Mouse (Mus musculus) activated CD4-positive, CD25-positive, alpha-beta regulatory T cell, adult 4 months (primary cell): ENCODE measurements around the gene Amdhd1. TPM values are rescaled to one million over a fixed set of nuclear protein-coding genes. Genes with fewer than 3 reads are reported as not detected.
"Not testable (repeated sequence)": the region's sequence is repeated elsewhere in the genome, so short reads cannot be mapped to it uniquely, and the experiment has no call there.

Experiments
- ATAC-seq: one replicate; pipeline ENCODE4 v1.8.0; 2017
- polyA plus RNA-seq, 2 experiments: library from polyadenylated mRNA; unstranded; fragments of 100-300 nt; shearing (Covaris generic); gene quantifications; one replicate each; pipeline ENCODE4 v1.2.1; 2017

Amdhd1 gene
- polyA plus RNA-seq = 1 to 10 TPM in 1 of 2 experiments, under 1 TPM in 1; 0.63 to 1.7 TPM

DNA sequence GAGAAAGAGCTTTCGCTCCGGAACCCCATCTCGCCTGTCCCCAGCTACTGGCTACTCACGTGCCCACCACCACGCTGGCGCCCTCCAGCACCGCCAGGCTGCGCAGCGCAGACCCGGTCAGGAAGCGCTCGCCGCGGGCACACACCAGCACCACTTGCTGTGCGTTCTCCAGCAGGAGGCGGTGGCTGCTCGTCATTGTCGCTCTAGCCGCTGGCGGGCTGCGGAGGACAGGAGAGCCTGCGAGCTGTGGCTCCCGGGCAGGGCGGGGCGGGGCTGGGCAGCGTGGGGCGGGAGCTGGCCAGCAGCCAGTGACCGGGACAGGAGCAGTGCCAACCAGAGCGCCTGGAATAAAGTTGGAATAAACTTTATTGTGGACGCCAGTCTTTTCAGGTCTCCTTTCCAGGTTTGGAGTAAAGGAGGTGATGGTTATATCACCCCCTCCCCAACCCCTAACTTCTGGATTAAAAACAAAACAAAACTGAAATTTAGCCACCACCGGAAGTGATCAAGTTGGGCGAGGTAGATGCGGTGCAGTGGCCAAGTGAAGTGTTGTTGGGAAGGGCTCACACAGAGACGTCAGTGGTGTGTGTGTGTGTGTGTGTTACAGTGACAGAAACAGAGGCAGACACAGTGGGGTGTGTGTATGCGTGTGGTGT lies at the start of gene Amdhd1:
Amdhd1 (minus strand) TSS at position 259 of the 656 bp plus-strand sequence.
- peak; percentile 82 for ATAC-seq

DNA sequence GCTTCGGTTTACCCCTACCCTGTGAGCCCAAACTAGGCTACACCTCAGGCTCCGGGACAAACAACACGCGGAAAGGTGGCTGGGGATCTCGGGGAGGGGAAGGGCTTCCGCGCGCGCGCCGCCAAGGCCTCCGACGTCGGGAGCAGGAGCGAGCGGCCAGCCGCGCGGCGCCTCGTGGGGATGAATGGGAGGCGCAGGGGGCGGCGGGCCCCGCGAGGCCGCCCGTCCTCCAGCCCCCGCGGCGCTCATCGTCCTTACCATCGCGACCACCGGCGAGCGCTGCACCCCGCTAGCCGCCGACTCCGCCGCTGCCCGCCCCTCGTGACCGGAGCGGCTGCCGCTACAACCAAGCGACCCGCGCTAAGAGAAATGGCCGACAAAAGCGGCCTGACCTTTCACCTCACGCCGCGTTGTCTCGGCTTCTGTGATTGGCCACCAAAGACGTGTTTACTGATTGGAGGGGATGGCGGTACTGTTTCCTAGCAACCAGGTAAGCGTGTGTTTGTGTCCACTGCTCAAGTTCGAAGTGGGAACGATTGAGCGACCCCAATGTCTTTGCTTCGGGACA lies 49.5 kb upstream of the Amdhd1 start, which contains the start of gene Snrpf:
Snrpf (minus strand) TSS at position 426 of the 568 bp plus-strand sequence.
- ATAC-seq = peak; percentile 76

- ATAC-seq = peak; percentile 27
These were observed 49.0 kb upstream of the Amdhd1 start for GRCm38 (mm10) chr10:93588796-93589195.

DNA sequence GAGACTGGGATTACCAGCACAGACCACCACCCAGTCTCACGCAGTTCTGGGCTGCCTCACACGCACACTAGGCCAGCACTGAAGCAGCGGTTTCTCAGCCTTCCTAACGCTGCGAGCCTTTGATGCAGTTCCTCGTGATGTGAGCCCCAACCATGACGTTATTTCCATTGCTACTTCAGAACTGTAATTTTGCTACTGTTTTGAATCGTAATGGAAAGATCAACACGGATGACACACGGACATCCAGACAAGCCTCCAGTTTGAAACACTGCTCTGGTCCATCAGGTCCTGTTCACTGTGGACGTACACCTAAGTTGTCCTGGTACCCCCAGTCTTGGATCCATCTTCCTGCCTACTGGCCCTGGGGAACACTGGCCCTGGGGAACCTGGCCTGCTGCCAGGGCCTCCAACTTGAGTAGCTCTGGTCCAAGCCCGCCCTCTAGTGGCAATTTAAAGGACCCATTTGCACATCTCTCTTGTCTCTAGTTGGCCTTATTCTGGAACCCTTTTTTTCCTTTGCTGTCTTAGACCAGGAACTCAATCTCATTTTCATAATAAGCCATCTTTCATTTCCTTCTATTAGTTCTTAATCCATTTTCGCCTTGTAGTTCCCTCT lies 37.5 kb upstream of the Amdhd1 start:
- peak; percentile 77 for ATAC-seq

- no peak for ATAC-seq
These were observed 36.1 kb upstream of the Amdhd1 start for GRCm38 (mm10) chr10:93575960-93576359.

DNA sequence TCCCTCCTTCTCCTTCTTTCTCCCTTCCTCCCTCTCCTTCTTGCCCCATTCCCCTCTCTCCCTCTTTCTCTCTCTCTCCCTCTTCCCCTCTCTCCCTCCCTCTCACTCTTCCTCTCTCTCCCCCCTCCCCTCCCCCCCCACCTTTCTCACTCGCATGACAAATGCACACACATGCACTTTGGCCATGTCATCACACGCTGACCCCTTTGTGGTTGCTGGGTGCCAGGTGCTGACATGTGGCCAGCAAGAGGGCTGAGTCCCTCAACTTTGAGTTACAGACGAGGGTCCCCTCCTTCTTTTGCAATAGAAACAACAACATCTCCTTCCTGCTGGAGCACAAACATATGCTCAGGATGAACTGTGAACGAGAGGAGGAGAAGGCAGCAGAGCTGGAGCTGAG lies 35.1 kb upstream of the Amdhd1 start:
- no peak for ATAC-seq

DNA sequence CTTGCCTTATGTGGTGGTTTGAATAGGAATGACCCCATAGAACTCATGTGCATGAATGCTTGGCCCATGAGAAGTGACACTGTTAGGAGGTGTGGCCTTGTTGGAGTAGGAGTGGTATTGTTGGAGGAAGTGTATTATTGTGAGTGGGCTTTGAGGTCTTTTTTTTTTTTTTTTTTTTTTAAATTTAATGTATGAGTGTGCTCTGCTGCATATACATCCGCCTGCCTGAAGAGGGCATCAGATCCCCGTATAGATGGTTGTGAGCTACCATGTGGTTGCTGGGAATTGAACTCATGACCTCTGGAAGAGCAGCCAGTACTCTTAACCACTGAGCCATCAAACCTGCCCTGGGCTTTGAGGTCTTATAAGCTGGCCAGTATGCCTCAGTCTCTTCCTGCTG lies 32.4 kb upstream of the Amdhd1 start:
- ATAC-seq = no peak

- ATAC-seq = no peak
These were observed 28.8 kb upstream of the Amdhd1 start for GRCm38 (mm10) chr10:93568671-93569070.

DNA sequence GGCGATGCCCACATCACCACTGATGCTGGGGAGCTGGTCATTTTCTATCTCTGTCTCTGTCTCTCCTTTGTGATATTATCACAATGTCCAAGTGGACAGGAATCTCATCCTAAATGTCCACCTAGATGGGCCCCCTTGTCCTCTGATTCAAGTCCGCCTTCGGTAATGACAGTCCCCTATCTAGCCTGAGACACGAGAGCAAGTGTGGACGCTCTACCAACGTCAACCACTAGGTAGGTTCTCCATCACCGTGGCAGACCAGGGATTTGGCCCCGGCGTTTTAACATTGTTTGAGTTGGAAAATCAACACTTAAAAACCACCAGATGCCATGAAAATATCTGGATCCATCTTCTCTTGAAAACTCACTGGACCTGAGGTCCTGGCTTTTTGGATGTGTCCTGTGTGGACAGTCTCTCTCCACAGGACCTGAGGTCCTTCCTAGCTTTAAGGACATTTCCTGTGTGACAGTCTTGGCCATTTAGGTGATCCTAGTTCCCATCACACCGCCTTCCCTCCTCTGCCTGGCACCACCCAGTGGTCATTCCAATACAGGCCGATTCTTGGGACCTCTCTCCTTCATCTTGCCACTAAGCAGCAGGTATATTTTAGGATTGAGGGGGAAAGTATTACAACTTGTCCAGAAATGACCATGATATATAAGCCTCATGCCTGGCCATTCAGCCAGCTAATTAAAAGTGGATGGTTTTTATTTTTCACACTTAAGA lies 28.2 kb upstream of the Amdhd1 start:
- ATAC-seq = no peak

DNA sequence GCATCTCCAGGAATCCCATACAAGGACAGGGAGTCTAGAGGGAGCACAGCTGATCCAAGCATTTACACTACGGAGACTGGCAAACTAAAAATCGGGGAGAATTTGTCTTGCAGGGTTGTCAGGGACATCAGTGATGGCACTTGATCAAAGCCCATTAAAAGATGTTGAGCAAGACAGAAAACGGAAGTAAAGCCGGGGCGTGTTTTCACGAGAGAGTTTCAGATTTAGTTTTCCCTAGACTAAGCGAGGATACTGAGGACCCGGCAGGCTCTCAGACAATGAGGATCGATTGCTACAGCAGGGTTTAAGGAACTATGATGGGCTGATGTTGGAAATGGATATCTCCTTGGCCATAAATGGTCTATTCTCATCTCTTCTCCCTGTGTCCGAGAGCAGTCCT lies 27.2 kb upstream of the Amdhd1 start:
- no peak for ATAC-seq

GRCm38 (mm10) chr10:93564518-93565090 lies 24.8 kb upstream of the Amdhd1 start:
- ATAC-seq = no peak

DNA sequence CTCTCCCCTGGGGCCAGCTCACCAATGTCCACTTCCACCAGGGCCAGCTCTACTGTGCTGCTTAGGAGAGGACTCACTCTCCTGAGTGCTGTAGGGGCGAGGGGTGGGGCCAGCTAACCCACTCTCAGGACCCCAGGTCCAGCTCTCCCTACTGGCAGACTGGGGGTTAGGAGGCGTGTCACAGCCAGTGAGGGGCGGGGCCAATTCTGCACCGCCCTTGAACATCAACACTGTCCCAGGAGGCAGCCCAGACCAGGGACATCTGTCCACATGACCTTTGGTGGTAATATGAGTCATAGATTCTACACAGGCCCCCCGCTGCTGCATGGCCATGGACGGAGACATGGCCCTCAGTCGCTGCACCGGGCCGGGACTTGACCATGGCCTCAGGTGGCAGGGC lies 20.0 kb upstream of the Amdhd1 start:
- no peak for ATAC-seq

DNA sequence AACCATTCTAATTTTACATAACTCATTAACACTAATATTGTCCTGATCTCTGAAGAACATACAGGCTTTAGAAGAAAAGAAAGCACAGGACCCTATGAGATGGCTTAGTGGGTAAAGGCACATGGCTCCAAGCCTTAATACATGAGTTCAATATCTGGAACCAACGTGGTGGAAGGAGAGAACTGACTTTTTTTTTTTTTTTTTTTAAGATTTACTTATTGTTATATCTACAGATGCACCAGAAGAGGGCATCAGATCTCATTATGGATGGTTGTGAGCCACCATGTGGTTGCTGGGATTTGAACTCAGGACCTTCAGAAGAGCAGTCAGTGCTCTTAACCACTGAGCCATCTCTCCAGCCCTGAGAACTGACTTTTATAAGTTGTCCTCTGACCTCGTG lies 18.1 kb upstream of the Amdhd1 start:
- not testable (repeated sequence) for ATAC-seq

GRCm38 (mm10) chr10:93552596-93552995 lies 12.8 kb upstream of the Amdhd1 start:
- ATAC-seq = no peak

- no peak for ATAC-seq
These were observed 10.0 kb upstream of the Amdhd1 start for GRCm38 (mm10) chr10:93549821-93550220.

- ATAC-seq = peak; percentile 99
These were observed 9.2 kb upstream of the Amdhd1 start for GRCm38 (mm10) chr10:93548991-93549390.

DNA sequence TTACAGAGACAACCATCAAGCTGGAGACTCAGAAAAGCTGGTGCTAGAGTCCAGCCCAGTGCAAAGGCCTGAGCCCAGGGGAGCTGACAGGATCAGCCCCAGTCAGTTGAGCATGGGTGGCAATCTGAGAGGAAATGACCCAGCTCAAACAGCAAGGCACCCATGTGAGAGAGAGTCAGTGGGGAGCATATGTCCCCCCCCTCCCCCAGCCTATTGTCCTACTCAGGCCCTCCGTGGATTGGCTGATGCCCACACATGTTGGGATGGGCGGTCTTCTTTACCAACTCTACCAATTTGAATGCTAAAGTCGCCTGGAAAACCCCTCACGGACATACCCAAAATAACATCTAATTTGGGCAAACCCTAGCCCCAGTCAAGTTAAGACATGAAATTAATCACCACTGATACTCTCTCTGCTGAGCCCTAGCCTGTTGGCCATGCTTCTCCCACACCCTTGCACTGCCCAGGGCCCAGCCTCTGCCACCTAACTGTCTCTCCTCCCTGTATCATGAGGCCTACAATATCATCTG lies 8.0 kb upstream of the Amdhd1 start:
- no peak for ATAC-seq

- ATAC-seq = no peak
These were observed 4.3 kb upstream of the Amdhd1 start for GRCm38 (mm10) chr10:93544172-93544571.

DNA sequence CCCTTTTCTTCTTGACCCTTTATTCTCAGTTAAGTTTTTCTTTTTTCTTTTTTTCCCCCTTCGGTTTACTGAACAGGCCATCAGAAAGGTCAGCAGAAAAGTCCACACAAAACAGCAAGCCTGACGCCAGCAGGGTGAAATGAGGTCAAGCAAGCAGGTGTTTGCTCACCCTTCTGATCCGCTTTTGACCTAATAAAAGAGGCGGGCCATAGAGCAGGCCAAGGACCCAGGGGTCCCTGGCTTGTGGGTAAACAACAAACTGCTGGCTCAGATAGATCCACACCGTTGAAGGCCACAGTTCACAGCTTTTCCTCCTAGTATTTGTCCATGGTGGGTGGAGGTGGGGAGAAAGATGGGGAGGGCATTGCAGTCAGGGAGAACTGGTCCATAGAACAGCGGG lies 3.3 kb upstream of the Amdhd1 start:
- ATAC-seq = no peak

- no peak for ATAC-seq
These were observed 2.5 kb upstream of the Amdhd1 start for GRCm38 (mm10) chr10:93542356-93542755.

DNA sequence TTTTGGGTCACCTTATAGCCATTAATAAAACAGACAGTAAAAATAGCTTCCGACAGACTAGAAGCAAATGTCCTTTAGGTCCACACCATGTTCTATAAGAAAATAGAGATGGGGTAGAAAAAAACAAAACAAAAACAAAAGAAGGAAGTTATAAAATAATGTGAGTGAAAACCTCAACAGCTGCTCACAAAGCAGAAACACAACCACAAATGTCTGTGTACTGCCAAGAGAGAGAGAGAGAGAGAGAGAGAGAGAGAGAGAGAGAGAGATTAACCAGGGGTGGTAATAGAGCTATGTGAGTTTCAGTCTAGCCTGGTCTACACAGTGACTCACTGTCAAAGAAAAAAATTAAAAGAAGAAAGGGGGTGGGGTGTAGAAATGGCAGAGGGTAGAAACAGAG lies 1.8 kb upstream of the Amdhd1 start:
- peak; percentile 7 for ATAC-seq

GRCm38 (mm10) chr10:93540431-93541210 lies 788 bp upstream of the Amdhd1 start, which contains the start of gene Ccdc38:
Gene Ccdc38, plus strand, starts transcription at chr10:93540632.
- peak; percentile 24 for ATAC-seq
